Mouse (Mus musculus): Measurements from ENCODE around the gene Cyp1b1. TPM values are rescaled to one million over a fixed set of nuclear protein-coding genes. Genes with fewer than 3 reads are reported as not detected.

Gene Cyp1b1
- total RNA-seq, 2 experiments from 2014 or later = 2.7 to 3.3 TPM

DNA sequence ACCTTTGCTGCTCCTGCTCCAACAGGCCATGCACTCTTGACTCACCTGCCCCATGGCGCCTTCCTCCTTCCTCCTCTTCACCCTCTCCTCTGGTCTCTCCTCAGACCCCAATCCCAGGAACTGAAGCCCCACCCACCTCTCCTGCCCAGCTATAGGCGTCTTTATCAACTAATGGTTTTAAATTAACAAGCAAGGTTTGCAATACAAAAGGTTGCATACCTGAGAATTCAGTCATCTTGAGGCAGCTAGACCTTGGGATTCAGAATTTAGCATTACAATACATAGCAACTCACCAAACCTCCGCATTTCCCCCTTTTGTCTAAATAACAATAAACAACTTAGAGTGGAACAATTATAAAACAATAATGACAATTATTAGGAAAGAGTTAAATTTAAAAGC is 60.7 kb downstream of the Cyp1b1 start:
- no peak for DNase-seq (ENCODE audit: low spot score in 2 of 2)

DNA sequence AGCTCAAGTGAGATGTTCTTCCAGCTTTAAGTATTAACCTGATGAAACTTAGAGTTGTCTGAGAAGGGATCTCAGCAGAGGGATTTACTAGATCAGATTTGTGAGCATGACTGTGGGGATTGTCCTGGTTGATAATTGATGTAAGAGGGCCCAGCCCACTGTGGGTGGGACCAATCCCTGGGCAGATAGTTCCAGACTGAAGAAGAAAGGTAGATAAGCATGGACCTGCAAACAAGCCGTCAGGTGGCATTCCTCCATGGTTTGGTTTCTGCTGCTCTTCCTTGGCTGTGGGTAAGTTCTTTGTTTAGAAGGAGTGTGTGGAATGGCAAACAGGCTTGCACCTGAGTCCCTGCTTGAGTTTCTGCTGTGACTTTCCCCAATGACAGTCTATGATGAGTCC is 61.7 kb downstream of the Cyp1b1 start:
- no peak for DNase-seq (ENCODE audit: low spot score in 2 of 2)

Other genes with a start within 250 kb of the Cyp1b1 start
- gene Rmdn2, start 103.2 kb downstream of the Cyp1b1 start, total RNA-seq (2021) = 1 to 10 TPM; 8.2 to 9.3 TPM
- 10 to 100 TPM; 49.9 to 56.0 TPM for gene Atl2, start 181.1 kb upstream of the Cyp1b1 start, total RNA-seq (2021)

Measured in layer of hippocampus, adult 18-20 months (tissue).